Mouse (Mus musculus): ENCODE data around the gene Prkce. TPM values are rescaled to one million over a fixed set of nuclear protein-coding genes. Genes with fewer than 3 reads are reported as not detected.

The Prkce gene
- total and polyA plus RNA-seq, 3 experiments, result 2.0 to 6.1 (median 2.7) TPM

DNA sequence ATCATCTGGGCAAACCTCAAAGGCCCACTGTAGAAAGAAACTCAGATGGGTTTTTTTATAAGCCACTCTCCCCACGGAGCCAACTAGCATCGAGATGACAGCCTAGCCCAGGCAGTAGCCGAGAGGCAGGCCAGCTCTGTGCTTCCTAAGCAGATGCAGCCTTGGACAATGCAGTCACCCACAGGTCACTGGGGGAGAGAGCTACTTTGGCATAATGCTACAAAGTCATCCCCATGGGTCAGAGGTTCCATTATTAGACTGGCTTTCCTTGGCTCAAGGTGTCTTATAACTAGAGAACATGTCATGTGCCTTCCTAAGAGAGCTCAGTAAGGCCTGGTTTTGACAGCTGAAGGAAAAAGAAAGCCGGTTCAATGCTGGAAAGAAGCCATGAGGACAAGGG lies 465.5 kb downstream of the Prkce start:
- no peaks in the 10 kb centered on the region for H3K4me1 ChIP-seq (ENCODE audit: insufficient read depth, low read depth, low read length)
- DNase-seq (ENCODE audit: low spot score) (no peak), ATAC-seq (ENCODE audit: extremely low read depth, insufficient number of reproducible peaks, low FRiP score, poor library complexity, severe bottlenecking) (no peak)
- no peaks in the 10 kb centered on the region for H3K36me3 ChIP-seq (replicated peaks)
- H3K27me3 ChIP-seq (ENCODE audit: insufficient read depth, low read length), result no peaks in the 10 kb centered on the region
- TF ChIP-seq GATA1 (IDR thresholded peaks at IDR 0.05; ENCODE audit: borderline replicate concordance, low read length) (no peak), GATA2 (IDR thresholded peaks at IDR 0.05; ENCODE audit: borderline replicate concordance, low read depth, low read length) (no peak), POLR2AphosphoS5 (IDR thresholded peaks at IDR 0.05; ENCODE audit: insufficient replicate concordance, low read depth, low read length) (no peak), TAL1 (conservative IDR thresholded peaks at IDR 0.05; ENCODE audit: low read depth, low read length) (no peak), CTCF (IDR thresholded peaks at IDR 0.05; ENCODE audit: low read depth, low read length) (no peak)
- H3K9me3 ChIP-seq (replicated peaks), result peaks cover 36% of the 10 kb centered on the region
- H3K4me3 ChIP-seq (ENCODE audit: low read depth, low read length), result no peak overlapping the region

DNA sequence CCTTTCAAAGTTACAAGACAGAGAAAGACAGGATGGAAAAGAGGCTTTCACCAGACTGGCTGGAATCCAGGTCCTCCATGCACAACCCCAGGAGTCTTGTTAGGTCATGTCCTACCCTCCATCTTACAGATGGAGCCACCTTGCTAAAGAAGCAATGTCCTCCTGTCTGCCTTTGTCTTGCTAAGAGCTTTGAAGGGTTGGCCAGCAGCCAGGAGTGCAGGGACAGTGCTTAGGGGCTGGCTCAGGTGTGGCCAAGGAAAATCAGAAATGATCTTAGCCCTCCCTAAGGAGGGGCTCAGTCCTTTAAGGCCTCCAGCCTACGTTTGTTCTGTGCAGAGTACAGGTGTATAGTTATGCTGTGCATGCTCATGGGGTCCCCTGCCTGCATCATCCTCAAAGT lies 469.7 kb downstream of the Prkce start:
- no peak for ATAC-seq (ENCODE audit: extremely low read depth, insufficient number of reproducible peaks, low FRiP score, poor library complexity, severe bottlenecking)
- H3K4me1 ChIP-seq (ENCODE audit: insufficient read depth, low read depth, low read length), result no peaks in the 10 kb centered on the region

DNA sequence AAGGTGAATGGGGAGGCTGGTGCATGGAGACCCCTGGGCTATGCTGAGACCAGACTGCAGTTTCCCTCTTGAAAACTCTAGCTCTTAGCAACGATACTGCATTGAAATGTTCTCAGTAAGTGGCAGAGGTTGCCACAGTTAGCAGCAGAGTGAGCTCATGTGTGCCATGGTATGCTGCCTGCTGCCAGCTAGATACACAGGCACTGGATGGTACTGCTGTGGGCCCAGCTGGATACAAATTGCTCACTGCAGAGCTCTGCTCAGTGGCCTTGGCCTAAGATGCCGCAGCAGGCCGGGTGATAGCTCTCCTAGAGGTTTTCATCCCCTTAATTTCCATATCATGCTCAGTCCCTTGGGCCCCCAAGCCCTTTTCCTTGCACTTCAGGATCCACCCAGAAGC lies 471.7 kb downstream of the Prkce start:
- Histone ChIP-seq H3K9me3 (replicated peaks) (peaks cover 35% of the 10 kb centered on the region), H3K27me3 (ENCODE audit: insufficient read depth, low read length) (no peaks in the 10 kb centered on the region), H3K36me3 (replicated peaks) (no peaks in the 10 kb centered on the region), H3K4me3 (ENCODE audit: low read depth, low read length) (no peak overlapping the region), H3K4me1 (ENCODE audit: insufficient read depth, low read depth, low read length) (no peaks in the 10 kb centered on the region)
- DNase-seq (ENCODE audit: low spot score) (no peak), ATAC-seq (ENCODE audit: extremely low read depth, insufficient number of reproducible peaks, low FRiP score, poor library complexity, severe bottlenecking) (no peak)
- no peak for TF ChIP-seq GATA1 (IDR thresholded peaks at IDR 0.05; ENCODE audit: borderline replicate concordance, low read length)
- no peak for TF ChIP-seq CTCF (IDR thresholded peaks at IDR 0.05; ENCODE audit: low read depth, low read length)
- TF ChIP-seq POLR2AphosphoS5 (IDR thresholded peaks at IDR 0.05; ENCODE audit: insufficient replicate concordance, low read depth, low read length), result no peak

More for the DNA sequence above, 469.7 kb downstream of the Prkce start:
- TF ChIP-seq CTCF (IDR thresholded peaks at IDR 0.05; ENCODE audit: low read depth, low read length) (no peak), GATA2 (IDR thresholded peaks at IDR 0.05; ENCODE audit: borderline replicate concordance, low read depth, low read length) (no peak), TAL1 (conservative IDR thresholded peaks at IDR 0.05; ENCODE audit: low read depth, low read length) (no peak), POLR2AphosphoS5 (IDR thresholded peaks at IDR 0.05; ENCODE audit: insufficient replicate concordance, low read depth, low read length) (no peak), GATA1 (IDR thresholded peaks at IDR 0.05; ENCODE audit: borderline replicate concordance, low read length) (no peak)
- Histone ChIP-seq H3K27me3 (ENCODE audit: insufficient read depth, low read length) (no peaks in the 10 kb centered on the region), H3K36me3 (replicated peaks) (no peaks in the 10 kb centered on the region), H3K9me3 (replicated peaks) (peaks cover 34% of the 10 kb centered on the region), H3K4me3 (ENCODE audit: low read depth, low read length) (no peak overlapping the region)
- DNase-seq (ENCODE audit: low spot score), result no peak

DNA sequence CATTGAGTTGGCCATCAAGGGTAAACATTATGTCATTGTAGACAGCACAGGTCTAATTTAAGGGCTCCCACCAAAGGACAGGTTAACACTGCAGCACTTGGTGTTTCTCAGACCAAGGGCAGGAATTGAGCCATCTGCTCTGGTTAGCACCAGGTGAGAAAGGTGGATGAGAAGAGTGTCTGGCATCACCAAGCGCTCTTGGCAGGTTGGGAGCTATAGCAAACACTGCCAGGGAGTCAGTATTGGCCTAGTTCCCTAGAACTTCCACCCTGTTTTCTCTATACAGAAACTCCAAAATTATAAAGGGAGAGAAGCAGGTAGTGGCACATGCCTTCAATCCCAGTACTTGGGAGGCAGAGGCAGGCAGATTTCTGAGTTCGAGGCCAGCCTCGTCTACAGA lies 479.6 kb downstream of the Prkce start:
- no peak overlapping the region for H3K4me3 ChIP-seq (ENCODE audit: low read depth, low read length)
- no peak for ATAC-seq (ENCODE audit: extremely low read depth, insufficient number of reproducible peaks, low FRiP score, poor library complexity, severe bottlenecking)
- TF ChIP-seq TAL1 (conservative IDR thresholded peaks at IDR 0.05; ENCODE audit: low read depth, low read length) (no peak), GATA1 (IDR thresholded peaks at IDR 0.05; ENCODE audit: borderline replicate concordance, low read length) (no peak), CTCF (IDR thresholded peaks at IDR 0.05; ENCODE audit: low read depth, low read length) (no peak), POLR2AphosphoS5 (IDR thresholded peaks at IDR 0.05; ENCODE audit: insufficient replicate concordance, low read depth, low read length) (no peak), GATA2 (IDR thresholded peaks at IDR 0.05; ENCODE audit: borderline replicate concordance, low read depth, low read length) (no peak)
- H3K4me1 ChIP-seq (ENCODE audit: insufficient read depth, low read depth, low read length), result no peaks in the 10 kb centered on the region
- DNase-seq (ENCODE audit: low spot score), result no peak
- H3K9me3 ChIP-seq (replicated peaks), result peaks cover 32% of the 10 kb centered on the region
- H3K27me3 ChIP-seq (ENCODE audit: insufficient read depth, low read length), result no peaks in the 10 kb centered on the region
- no peaks in the 10 kb centered on the region for H3K36me3 ChIP-seq (replicated peaks)

DNA sequence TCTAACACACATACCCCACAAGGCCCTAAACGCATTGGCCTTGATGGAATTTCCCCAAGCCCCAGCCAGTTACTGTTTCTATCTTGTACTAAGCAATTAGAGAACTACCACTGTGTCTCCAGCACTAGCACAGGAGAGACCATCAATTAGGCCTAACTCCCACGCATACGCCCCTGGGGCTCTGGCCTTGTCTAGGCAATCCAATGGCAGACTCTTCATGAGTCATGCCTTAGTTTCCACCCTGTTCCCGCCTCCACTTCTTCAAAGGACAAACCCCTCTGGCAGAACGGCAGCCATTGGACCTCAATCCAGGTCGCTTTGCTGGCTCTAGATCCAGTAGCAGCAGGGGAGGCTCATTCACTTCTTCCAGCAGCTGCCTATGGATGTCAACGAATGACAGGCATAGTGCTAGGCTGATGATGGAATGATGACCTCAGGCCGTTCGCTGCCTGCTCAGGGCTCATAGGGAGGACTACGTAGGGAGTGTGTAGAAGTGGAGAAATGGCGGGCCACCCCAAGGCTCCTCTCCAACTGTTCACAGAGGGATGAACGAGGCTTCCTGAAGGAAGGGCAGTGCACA lies 481.4 kb downstream of the Prkce start:
- TF ChIP-seq GATA1 (IDR thresholded peaks at IDR 0.05; ENCODE audit: borderline replicate concordance, low read length) (no peak), CTCF (IDR thresholded peaks at IDR 0.05; ENCODE audit: low read depth, low read length) (no peak), GATA2 (IDR thresholded peaks at IDR 0.05; ENCODE audit: borderline replicate concordance, low read depth, low read length) (no peak), POLR2AphosphoS5 (IDR thresholded peaks at IDR 0.05; ENCODE audit: insufficient replicate concordance, low read depth, low read length) (no peak), TAL1 (conservative IDR thresholded peaks at IDR 0.05; ENCODE audit: low read depth, low read length) (no peak)
- peaks cover 31% of the 10 kb centered on the region for H3K9me3 ChIP-seq (replicated peaks)
- ATAC-seq (ENCODE audit: extremely low read depth, insufficient number of reproducible peaks, low FRiP score, poor library complexity, severe bottlenecking), result no peak
- H3K27me3 ChIP-seq (ENCODE audit: insufficient read depth, low read length), result no peaks in the 10 kb centered on the region
- no peaks in the 10 kb centered on the region for H3K4me1 ChIP-seq (ENCODE audit: insufficient read depth, low read depth, low read length)
- DNase-seq (ENCODE audit: low spot score), result no peak
- H3K4me3 ChIP-seq (ENCODE audit: low read depth, low read length), result no peak overlapping the region
- H3K36me3 ChIP-seq (replicated peaks), result no peaks in the 10 kb centered on the region

DNA sequence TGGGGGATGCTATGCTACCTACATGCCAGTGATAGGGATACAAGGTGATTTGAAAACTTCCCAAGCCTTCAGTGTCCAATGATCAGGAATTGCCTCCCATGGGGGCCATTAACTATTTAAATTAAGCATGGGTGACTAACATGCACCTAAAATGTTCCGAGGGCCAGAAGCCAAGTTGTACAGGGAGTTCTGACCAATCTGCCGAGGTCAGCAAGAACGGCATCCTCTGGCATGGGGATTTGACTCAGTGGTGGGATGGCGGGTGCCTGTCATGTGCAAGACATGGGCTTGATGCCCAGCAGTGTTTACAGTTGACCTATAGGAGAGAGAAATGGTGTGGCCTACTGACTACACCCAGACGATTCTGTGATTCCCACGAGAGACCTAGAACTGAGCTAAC lies 482.7 kb downstream of the Prkce start:
- Histone ChIP-seq H3K9me3 (replicated peaks) (peaks cover 37% of the 10 kb centered on the region), H3K36me3 (replicated peaks) (no peaks in the 10 kb centered on the region), H3K4me3 (ENCODE audit: low read depth, low read length) (no peak overlapping the region), H3K27me3 (ENCODE audit: insufficient read depth, low read length) (no peaks in the 10 kb centered on the region; the same call in 1 of the 2 replicates), H3K4me1 (ENCODE audit: insufficient read depth, low read depth, low read length) (no peaks in the 10 kb centered on the region)
- DNase-seq (ENCODE audit: low spot score) (no peak), ATAC-seq (ENCODE audit: extremely low read depth, insufficient number of reproducible peaks, low FRiP score, poor library complexity, severe bottlenecking) (no peak)
- TF ChIP-seq TAL1 (conservative IDR thresholded peaks at IDR 0.05; ENCODE audit: low read depth, low read length) (no peak), POLR2AphosphoS5 (IDR thresholded peaks at IDR 0.05; ENCODE audit: insufficient replicate concordance, low read depth, low read length) (no peak), CTCF (IDR thresholded peaks at IDR 0.05; ENCODE audit: low read depth, low read length) (no peak), GATA2 (IDR thresholded peaks at IDR 0.05; ENCODE audit: borderline replicate concordance, low read depth, low read length) (no peak), GATA1 (IDR thresholded peaks at IDR 0.05; ENCODE audit: borderline replicate concordance, low read length) (no peak)

All from G1E (cell line).